Comparison of ENCODE assay signal across 8 mouse cellular contexts in the genomic region with DNA sequence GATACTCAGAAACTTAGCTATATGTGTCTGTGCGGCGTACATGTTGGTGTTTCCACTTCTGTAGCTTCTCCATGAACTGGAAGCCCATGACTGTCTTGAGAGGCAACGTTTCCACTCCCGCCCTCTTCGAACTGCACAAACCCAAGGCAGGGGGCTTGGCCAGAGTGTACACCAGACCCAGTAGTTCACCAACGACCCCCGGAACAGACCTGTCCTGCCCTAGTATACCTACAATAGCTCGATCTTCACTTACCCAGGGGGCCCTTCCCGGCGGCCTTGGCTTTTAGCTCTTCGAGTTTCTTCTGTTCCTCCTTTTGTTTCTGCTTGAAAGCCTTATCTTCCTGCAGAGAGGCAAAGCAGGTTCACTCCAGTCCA. TPM values are rescaled to one million over a fixed set of nuclear protein-coding genes. Genes with fewer than 3 reads are reported as not detected.
A peak's percentile ranks its signal among the peaks of the same experiment; 100 is the strongest.
DNase-seq lines count a peak whose midpoint lies in the region; ATAC-seq and TF ChIP-seq lines count a peak whose summit lies in the region.

No protein-coding gene starts in this region.

- H3K9ac ChIP-seq in kidney, embryonic 16.5 days (replicated peaks; ENCODE audit: low read length): peak overlapping the region; percentile 84
- H3K9ac ChIP-seq in hindbrain, postnatal 0 days (replicated peaks; ENCODE audit: low read length): peak overlapping the region; percentile 64
- peak overlapping the region; percentile 89 for H3K9ac ChIP-seq in midbrain, postnatal 0 days (replicated peaks; ENCODE audit: low read length, poor library complexity, severe bottlenecking)

- TF ChIP-seq CTCF in cortical plate, adult 2 months (IDR thresholded peaks at IDR 0.05; ENCODE audit: extremely low read depth, insufficient read depth, low read length): no peak
- no peak for TF ChIP-seq CTCF in hindbrain, postnatal 0 days (IDR thresholded peaks at IDR 0.05; ENCODE audit: low read depth)
- TF ChIP-seq CTCF in midbrain, postnatal 0 days (IDR thresholded peaks at IDR 0.05): no peak

- H3K9me3 ChIP-seq in kidney, embryonic 16.5 days (ENCODE audit: low read length): no peaks in the 10 kb centered on the region
- H3K9me3 ChIP-seq in hindbrain, postnatal 0 days (ENCODE audit: low read length): no peaks in the 10 kb centered on the region
- no peaks in the 10 kb centered on the region for H3K9me3 ChIP-seq in midbrain, postnatal 0 days (ENCODE audit: low read length)

- no peaks in the 10 kb centered on the region for H3K27me3 ChIP-seq in kidney, embryonic 16.5 days (ENCODE audit: insufficient read depth, low read length)
- no peaks in the 10 kb centered on the region for H3K27me3 ChIP-seq in hindbrain, postnatal 0 days (ENCODE audit: insufficient read depth, low read length)
- no peaks in the 10 kb centered on the region for H3K27me3 ChIP-seq in midbrain, postnatal 0 days (ENCODE audit: insufficient read depth, low read length)

- DNase-seq in kidney, adult 18-20 months: no peak
- no peak for DNase-seq in hindbrain, postnatal 0 days (ENCODE audit: low spot score)
- no peak for DNase-seq in midbrain, postnatal 0 days (ENCODE audit: low spot score)
- DNase-seq in ovary, postnatal 10 days (ENCODE audit: low spot score): no peak
- DNase-seq in testis, postnatal 14 days (ENCODE audit: low spot score): no peak
- DNase-seq in gastrocnemius, postnatal 4 days (ENCODE audit: low spot score in 2 of 2): no peak

- peaks cover 16% of the 10 kb centered on the region for H3K4me1 ChIP-seq in kidney, embryonic 16.5 days (ENCODE audit: insufficient read depth, low read length)
- peaks cover 3% of the 10 kb centered on the region; the same call in 1 of the 2 replicates for H3K4me1 ChIP-seq in cortical plate, adult 2 months (ENCODE audit: control insufficient read depth, insufficient read depth, low read length)
- peaks cover 15% of the 10 kb centered on the region for H3K4me1 ChIP-seq in hindbrain, postnatal 0 days (ENCODE audit: insufficient read depth, low read length)
- peaks cover 13% of the 10 kb centered on the region; the same call in 1 of the 2 replicates for H3K4me1 ChIP-seq in midbrain, postnatal 0 days (ENCODE audit: insufficient read depth, low read length)

- peak overlapping the region; percentile 75 for H3K4me3 ChIP-seq in kidney, embryonic 16.5 days (ENCODE audit: low read length)
- peak overlapping the region; percentile 48 for H3K4me3 ChIP-seq in cortical plate, adult 2 months (ENCODE audit: insufficient read depth, low read length)
- H3K4me3 ChIP-seq in hindbrain, postnatal 0 days (ENCODE audit: low read length): peak overlapping the region; percentile 54
- peak overlapping the region; percentile 70 for H3K4me3 ChIP-seq in midbrain, postnatal 0 days (ENCODE audit: low read depth, low read length)

- 3% methylated on average over 11 of the region's 11 CpGs for WGBS in kidney, embryonic 16.5 days
- 5% methylated on average over 11 of the region's 11 CpGs for WGBS in hindbrain, postnatal 0 days
- 7% methylated on average over 11 of the region's 11 CpGs for WGBS in midbrain, postnatal 0 days

- peaks cover 14% of the 10 kb centered on the region for H3K36me3 ChIP-seq in kidney, embryonic 16.5 days (ENCODE audit: insufficient read depth, low read length)
- 0 out of 2 replicates have a peak, but pooled peaks cover 6% of the 10 kb centered on the region for H3K36me3 ChIP-seq in hindbrain, postnatal 0 days (ENCODE audit: insufficient read depth, low read length)
- H3K36me3 ChIP-seq in midbrain, postnatal 0 days (ENCODE audit: insufficient read depth, low read length): 0 out of 2 replicates have a peak, but pooled peaks cover 2% of the 10 kb centered on the region

- peak overlapping the region; percentile 73 for H3K4me2 ChIP-seq in kidney, embryonic 16.5 days (replicated peaks; ENCODE audit: low read depth, low read length)
- peak overlapping the region; percentile 84 for H3K4me2 ChIP-seq in hindbrain, postnatal 0 days (ENCODE audit: low read depth, low read length)
- peak overlapping the region; percentile 88 for H3K4me2 ChIP-seq in midbrain, postnatal 0 days (ENCODE audit: low read depth, low read length, poor library complexity, severe bottlenecking)

- peak; percentile 39; the same call in 1 of the 2 replicates for ATAC-seq in kidney, embryonic 16.5 days (ENCODE audit: low FRiP score, low TSS enrichment)
- no peak; the same call in 1 of the 2 replicates for ATAC-seq in hindbrain, postnatal 0 days
- peak; percentile 45; the same call in 1 of the 2 replicates for ATAC-seq in midbrain, postnatal 0 days (ENCODE audit: low FRiP score)

- peak overlapping the region; percentile 57 for H3K27ac ChIP-seq in kidney, embryonic 16.5 days (ENCODE audit: low read length)
- H3K27ac ChIP-seq in cortical plate, adult 2 months (ENCODE audit: insufficient read depth, low read length): no peak overlapping the region
- H3K27ac ChIP-seq in hindbrain, postnatal 0 days: peak overlapping the region; percentile 75
- H3K27ac ChIP-seq in midbrain, postnatal 0 days (ENCODE audit: low read depth, low read length): peak overlapping the region; percentile 70

- no peak for TF ChIP-seq POLR2A in cortical plate, adult 2 months (IDR thresholded peaks at IDR 0.05; ENCODE audit: extremely low read depth, insufficient read depth, low read length)

RNA-seq across cellular contexts. Expression of a gene that starts 0.6 kb away (rescaled TPM):
- polyA plus RNA-seq in kidney, embryonic 16.5 days (2015; fragmentation: Nextera tagmentation; extraction: Ambion mirVana): 16.5 and 16.8 TPM in 2 replicates
- 6.2 and 6.3 TPM in 2 replicates for polyA plus RNA-seq in cortical plate, adult 2 months (2012; rRNA removed)
- 7.8 and 8.4 TPM in 2 replicates for total RNA-seq in hindbrain, postnatal 0 days (2014; rRNA removed)
- 5.1 and 6.7 TPM in 2 replicates for polyA plus RNA-seq in hindbrain, postnatal 0 days (2015; fragmentation: Nextera tagmentation; extraction: Ambion mirVana)
- 6.9 and 7.4 TPM in 2 replicates for total RNA-seq in midbrain, postnatal 0 days (2014; rRNA removed)
- polyA plus RNA-seq in midbrain, postnatal 0 days (2015; fragmentation: Nextera tagmentation; extraction: Ambion mirVana): 4.8 and 7.1 TPM in 2 replicates
- 1 to 10 TPM; 8.6 to 9.1 TPM for total RNA-seq in gastrocnemius, postnatal 4 days (2021)

RNA-seq across cellular contexts. Expression of a gene that starts 0.7 kb away (rescaled TPM):
- polyA plus RNA-seq in kidney, embryonic 16.5 days (2015; fragmentation: Nextera tagmentation; extraction: Ambion mirVana): 494 and 537 TPM in 2 replicates
- 206 and 214 TPM in 2 replicates for polyA plus RNA-seq in cortical plate, adult 2 months (2012; rRNA removed)
- total RNA-seq in hindbrain, postnatal 0 days (2014; rRNA removed): 56.2 and 73.8 TPM in 2 replicates
- polyA plus RNA-seq in hindbrain, postnatal 0 days (2015; fragmentation: Nextera tagmentation; extraction: Ambion mirVana): 764 and 779 TPM in 2 replicates
- total RNA-seq in midbrain, postnatal 0 days (2014; rRNA removed): 129 and 162 TPM in 2 replicates
- polyA plus RNA-seq in midbrain, postnatal 0 days (2015; fragmentation: Nextera tagmentation; extraction: Ambion mirVana): 766 and 825 TPM in 2 replicates
- total RNA-seq in gastrocnemius, postnatal 4 days (2021): 100 to 1,000 TPM; 186 to 241 TPM

RNA-seq across cellular contexts. Expression of a gene that starts 7.8 kb away (rescaled TPM):
- polyA plus RNA-seq in kidney, embryonic 16.5 days (2015; fragmentation: Nextera tagmentation; extraction: Ambion mirVana): 26.7 and 30.7 TPM in 2 replicates
- 36.4 and 37.1 TPM in 2 replicates for polyA plus RNA-seq in cortical plate, adult 2 months (2012; rRNA removed)
- total RNA-seq in hindbrain, postnatal 0 days (2014; rRNA removed): 39.5 and 52.3 TPM in 2 replicates
- 30.6 and 32.2 TPM in 2 replicates for polyA plus RNA-seq in hindbrain, postnatal 0 days (2015; fragmentation: Nextera tagmentation; extraction: Ambion mirVana)
- 34.7 and 35.1 TPM in 2 replicates for total RNA-seq in midbrain, postnatal 0 days (2014; rRNA removed)
- polyA plus RNA-seq in midbrain, postnatal 0 days (2015; fragmentation: Nextera tagmentation; extraction: Ambion mirVana): 32.9 and 34.7 TPM in 2 replicates
- total RNA-seq in gastrocnemius, postnatal 4 days (2021): 10 to 100 TPM; 10.4 to 13.5 TPM

RNA-seq across cellular contexts. Expression of a gene that starts 13.5 kb away (rescaled TPM):
- 18.9 and 19.8 TPM in 2 replicates for polyA plus RNA-seq in kidney, embryonic 16.5 days (2015; fragmentation: Nextera tagmentation; extraction: Ambion mirVana)
- 30.1 and 30.2 TPM in 2 replicates for polyA plus RNA-seq in cortical plate, adult 2 months (2012; rRNA removed)
- total RNA-seq in hindbrain, postnatal 0 days (2014; rRNA removed): 82.3 and 84.4 TPM in 2 replicates
- 8.7 and 11.2 TPM in 2 replicates for polyA plus RNA-seq in hindbrain, postnatal 0 days (2015; fragmentation: Nextera tagmentation; extraction: Ambion mirVana)
- 64.8 and 73.2 TPM in 2 replicates for total RNA-seq in midbrain, postnatal 0 days (2014; rRNA removed)
- 10.2 and 11.1 TPM in 2 replicates for polyA plus RNA-seq in midbrain, postnatal 0 days (2015; fragmentation: Nextera tagmentation; extraction: Ambion mirVana)
- 1 to 10 TPM; 8.4 to 9.8 TPM for total RNA-seq in gastrocnemius, postnatal 4 days (2021)

RNA-seq across cellular contexts. Expression of a gene that starts 22.2 kb away (rescaled TPM):
- 13.6 and 16.6 TPM in 2 replicates for polyA plus RNA-seq in kidney, embryonic 16.5 days (2015; fragmentation: Nextera tagmentation; extraction: Ambion mirVana)
- polyA plus RNA-seq in cortical plate, adult 2 months (2012; rRNA removed): 32.4 and 34.2 TPM in 2 replicates
- 20.1 and 32.6 TPM in 2 replicates for total RNA-seq in hindbrain, postnatal 0 days (2014; rRNA removed)
- 14.3 and 14.4 TPM in 2 replicates for polyA plus RNA-seq in hindbrain, postnatal 0 days (2015; fragmentation: Nextera tagmentation; extraction: Ambion mirVana)
- total RNA-seq in midbrain, postnatal 0 days (2014; rRNA removed): 22.5 and 28.1 TPM in 2 replicates
- polyA plus RNA-seq in midbrain, postnatal 0 days (2015; fragmentation: Nextera tagmentation; extraction: Ambion mirVana): 14.8 and 18.6 TPM in 2 replicates
- 10 to 100 TPM; 10.3 to 12.0 TPM for total RNA-seq in gastrocnemius, postnatal 4 days (2021)
